Mouse (Mus musculus) CH12.LX (cell line): Measurements from ENCODE around the gene Jsrp1. TPM values are rescaled to one million over a fixed set of nuclear protein-coding genes. Genes with fewer than 3 reads are reported as not detected.
A peak's percentile ranks its signal among the peaks of the same experiment; 100 is the strongest.

Experiments
- DNase-seq: peaks from one replicate; pipeline ENCODE4 v3.0.0-alpha.2; 2013; ENCODE audit errors: extremely low read depth
- H3K27ac ChIP-seq: 2 replicates; pipeline ENCODE4 v1.5.1; 2012; ENCODE audit warnings: low read depth, mild to moderate bottlenecking, control low read depth, moderate library complexity; ENCODE audit not compliant: insufficient read depth
- H3K27me3 ChIP-seq: replicated peaks from 2 replicates; pipeline ENCODE3; 2012; ENCODE audit warnings: inconsistent platforms
- H3K36me3 ChIP-seq, 2 experiments: replicated peaks in 1 of 2; 2 replicates each; pipeline versions ENCODE3 to v1.6.1; 2012; ENCODE audit warnings: inconsistent platforms in 1 of 2, low read length in 1 of 2, mild to moderate bottlenecking in 1 of 2, mixed read lengths in 1 of 2, moderate library complexity in 1 of 2; ENCODE audit not compliant: control insufficient read depth in 1 of 2, insufficient read depth in 1 of 2
- H3K4me1 ChIP-seq, 2 experiments: 2 replicates each; pipeline ENCODE4 v1.6.1; 2012; ENCODE audit warnings: inconsistent platforms in 1 of 2, moderate library complexity in 1 of 2; ENCODE audit not compliant: insufficient read depth in 2 of 2, control insufficient read depth in 1 of 2
- H3K4me2 ChIP-seq: 2 replicates; pipeline ENCODE4 v1.6.1; 2012; ENCODE audit warnings: low read depth, mild to moderate bottlenecking, control low read depth; ENCODE audit not compliant: poor library complexity, insufficient read depth, severe bottlenecking
- H3K4me3 ChIP-seq, 3 experiments: fragments of 150-350 bp in 1 of 3; sonication (generic) in 1 of 3; replicated peaks in 1 of 3; 2 replicates each; pipeline versions ENCODE3 to v1.5.1; 2011 to 2012; ENCODE audit warnings: low read depth in 2 of 3, low read length in 2 of 3, mild to moderate bottlenecking in 2 of 3, moderate library complexity in 2 of 3, control low read depth in 1 of 3, improper control_type of control experiment in 1 of 3, inconsistent platforms in 1 of 3, mixed read lengths in 1 of 3; ENCODE audit not compliant: poor library complexity in 1 of 3
- H3K79me2 ChIP-seq: replicated peaks from 2 replicates; pipeline ENCODE4 v1.6.1; 2012; ENCODE audit warnings: mild to moderate bottlenecking, moderate library complexity; ENCODE audit not compliant: control insufficient read depth, poor library complexity, insufficient read depth, severe bottlenecking; ENCODE audit errors: extremely low read depth
- H3K9ac ChIP-seq: 2 replicates; pipeline ENCODE4 v1.6.1; 2012; ENCODE audit warnings: low read depth, mild to moderate bottlenecking, control low read depth, moderate library complexity; ENCODE audit not compliant: insufficient read depth
- H3K9me3 ChIP-seq: replicated peaks from 2 replicates; pipeline ENCODE3; 2012; ENCODE audit warnings: low read length, inconsistent platforms, mixed read lengths
- BHLHE40 ChIP-seq: IDR thresholded peaks from 2 replicates; pipeline ENCODE4 v1.6.1; 2011; ENCODE audit warnings: mild to moderate bottlenecking, low read depth, low read length, improper control_type of control experiment
- CTCF ChIP-seq, 2 experiments: IDR thresholded peaks in 1 of 2; conservative IDR thresholded peaks in 1 of 2; 2 replicates each; pipeline ENCODE4 v1.5.1; 2011 to 2012; ENCODE audit warnings: low read depth in 2 of 2, low read length in 2 of 2, improper control_type of control experiment in 1 of 2, inconsistent platforms in 1 of 2, mild to moderate bottlenecking in 1 of 2, moderate library complexity in 1 of 2
- ELF1 ChIP-seq: IDR thresholded peaks from 2 replicates; pipeline ENCODE4 v1.6.1; 2014; ENCODE audit warnings: low read depth, mild to moderate bottlenecking, inconsistent platforms, low read length, improper control_type of control experiment
- ETS1 ChIP-seq: conservative IDR thresholded peaks from 2 replicates; pipeline ENCODE4 v1.6.1; 2012; ENCODE audit warnings: low read depth, mild to moderate bottlenecking, inconsistent platforms, low read length, improper control_type of control experiment, moderate library complexity
- GABPA ChIP-seq: IDR thresholded peaks from 2 replicates; pipeline ENCODE4 v1.6.1; 2012; ENCODE audit warnings: low read depth, low read length, improper control_type of control experiment, inconsistent platforms; ENCODE audit not compliant: insufficient replicate concordance
- HCFC1 ChIP-seq: IDR thresholded peaks from 2 replicates; pipeline ENCODE4 v1.6.1; 2012; ENCODE audit warnings: low read depth, mild to moderate bottlenecking, inconsistent platforms, low read length, improper control_type of control experiment
- IRF4 ChIP-seq: IDR thresholded peaks from 2 replicates; pipeline ENCODE4 v1.6.1; 2014; ENCODE audit warnings: low read depth, mild to moderate bottlenecking, inconsistent platforms, low read length, improper control_type of control experiment
- JUN ChIP-seq: IDR thresholded peaks from 2 replicates; pipeline ENCODE4 v1.6.1; 2011; ENCODE audit warnings: low read depth, mild to moderate bottlenecking, low read length, improper control_type of control experiment, moderate library complexity; ENCODE audit not compliant: insufficient read depth
- JUND ChIP-seq: conservative IDR thresholded peaks from 2 replicates; pipeline ENCODE4 v1.6.1; 2011; ENCODE audit warnings: low read depth, low read length, improper control_type of control experiment
- KAT2A ChIP-seq: IDR thresholded peaks from 2 replicates; pipeline ENCODE4 v1.6.1; 2012; ENCODE audit warnings: low read length, improper control_type of control experiment, inconsistent platforms; ENCODE audit not compliant: insufficient replicate concordance
- MAZ ChIP-seq: IDR thresholded peaks from 2 replicates; pipeline ENCODE4 v1.6.1; 2012; ENCODE audit warnings: low read depth, mild to moderate bottlenecking, inconsistent platforms, low read length, improper control_type of control experiment, moderate library complexity
- MEF2A ChIP-seq: IDR thresholded peaks from 2 replicates; pipeline ENCODE4 v1.6.1; 2014; ENCODE audit warnings: low read depth, mild to moderate bottlenecking, inconsistent platforms, low read length, improper control_type of control experiment, borderline replicate concordance
- MXI1 ChIP-seq: IDR thresholded peaks from 2 replicates; pipeline ENCODE4 v1.6.1; 2011; ENCODE audit warnings: mild to moderate bottlenecking, low read depth, low read length, improper control_type of control experiment
- MYC ChIP-seq: IDR thresholded peaks from 2 replicates; pipeline ENCODE4 v1.6.1; 2011; ENCODE audit warnings: low read depth, mild to moderate bottlenecking, improper control_type of control experiment, low read length
- PAX5 ChIP-seq: IDR thresholded peaks from 2 replicates; pipeline ENCODE4 v1.6.1; 2012; ENCODE audit warnings: low read length, inconsistent platforms, mixed read lengths
- POLR2A ChIP-seq: IDR thresholded peaks from 2 replicates; pipeline ENCODE4 v1.6.1; 2011; ENCODE audit warnings: low read depth, mild to moderate bottlenecking, improper control_type of control experiment, low read length
- POLR2AphosphoS2 ChIP-seq: IDR thresholded peaks from 2 replicates; pipeline ENCODE4 v1.6.1; 2011; ENCODE audit warnings: low read depth, low read length, improper control_type of control experiment
- RAD21 ChIP-seq: IDR thresholded peaks from 2 replicates; pipeline ENCODE4 v1.6.1; 2011; ENCODE audit warnings: low read depth, mild to moderate bottlenecking, low read length, improper control_type of control experiment, moderate library complexity
- RCOR1 ChIP-seq: conservative IDR thresholded peaks from 2 replicates; pipeline ENCODE4 v1.6.1; 2012; ENCODE audit warnings: low read depth, mild to moderate bottlenecking, inconsistent platforms, low read length, improper control_type of control experiment
- SMC3 ChIP-seq: IDR thresholded peaks from 2 replicates; pipeline ENCODE4 v1.6.1; 2011; ENCODE audit warnings: low read depth, low read length, improper control_type of control experiment
- TCF12 ChIP-seq: IDR thresholded peaks from 2 replicates; pipeline ENCODE4 v1.6.1; 2014; ENCODE audit warnings: low read depth, mild to moderate bottlenecking, inconsistent platforms, low read length, improper control_type of control experiment
- UBTF ChIP-seq: IDR thresholded peaks from 2 replicates; pipeline ENCODE4 v1.6.1; 2012; ENCODE audit warnings: low read depth, mild to moderate bottlenecking, inconsistent platforms, low read length, improper control_type of control experiment, moderate library complexity
- USF1 ChIP-seq: IDR thresholded peaks from 2 replicates; pipeline ENCODE4 v1.6.1; 2014; ENCODE audit warnings: low read depth, mild to moderate bottlenecking, inconsistent platforms, low read length, improper control_type of control experiment
- USF2 ChIP-seq: conservative IDR thresholded peaks from 2 replicates; pipeline ENCODE4 v1.6.1; 2011; ENCODE audit warnings: low read depth, low read length, improper control_type of control experiment
- ZC3H11A ChIP-seq: IDR thresholded peaks from 2 replicates; pipeline ENCODE4 v1.6.1; 2012; ENCODE audit warnings: low read depth, mild to moderate bottlenecking, inconsistent platforms, low read length, improper control_type of control experiment
- ZKSCAN1 ChIP-seq: IDR thresholded peaks from 2 replicates; pipeline ENCODE4 v1.6.1; 2012; ENCODE audit warnings: low read depth, inconsistent platforms, low read length, improper control_type of control experiment, borderline replicate concordance
- ZMIZ1 ChIP-seq: IDR thresholded peaks from 2 replicates; pipeline ENCODE4 v1.6.1; 2012; ENCODE audit warnings: low read depth, mild to moderate bottlenecking, inconsistent platforms, low read length, improper control_type of control experiment
- ZNF384 ChIP-seq: IDR thresholded peaks from 2 replicates; pipeline ENCODE4 v1.6.1; 2012; ENCODE audit warnings: low read depth, low read length, improper control_type of control experiment, inconsistent platforms
- dilution Hi-C: fragments of 300-500 bp; cut with MboI; formaldehyde crosslinking; loops from 2 replicates; pipeline ENCODE4 v1.14.3; 2020; ENCODE audit warnings: low sequenced_read_pairs; ENCODE audit not compliant: extremely low pct_unique_long_range_greater_than_20kb, extremely low pct_ligation_motif_present
- in situ Hi-C: fragments of 300-500 bp; cut with MboI; formaldehyde crosslinking; loops from 3 replicates; pipeline ENCODE4 v1.14.3; 2019; ENCODE audit warnings: low sequenced_read_pairs, low pct_ligation_motif_present, low pct_unique_long_range_greater_than_20kb, mixed read lengths
- polyA plus RNA-seq: library from polyadenylated mRNA; unstranded; fragments of >175 nt; gene quantifications from 2 replicates; pipeline ENCODE4 v1.2.1, GENCODE M21; 2012; ENCODE audit warnings: low read depth; ENCODE audit not compliant: insufficient read length
- total RNA-seq, 2 experiments: library from RNA; depleted of rRNA; stranded (reverse); fragments of 300-350 nt in 1 of 2; fragments of >200 nt in 1 of 2; gene quantifications; 2 replicates each; pipeline ENCODE4 v1.2.3; 2012 to 2014

The Jsrp1 gene
- total and polyA plus RNA-seq, 3 experiments = 0.35 to 1.1 (median 0.72) TPM

GRCm38 (mm10) chr10:80848571-80848970, 35.3 kb upstream of the Jsrp1 start:
- H3K27me3 ChIP-seq = peaks cover 19% of the 10 kb centered on the region
- in situ Hi-C loops (no loop called here), dilution Hi-C loops (no loop called here)
- H3K9ac ChIP-seq = no peak overlapping the region
- H3K4me2 ChIP-seq = no peak overlapping the region
- DNase-seq = peak; percentile 88
- TF ChIP-seq MYC = no peak
- no peak for TF ChIP-seq BHLHE40
- no peak for TF ChIP-seq ZKSCAN1
- no peak for TF ChIP-seq UBTF
- TF ChIP-seq ETS1 = no peak
- TF ChIP-seq KAT2A = no peak
- no peak for TF ChIP-seq MEF2A
- no peak for TF ChIP-seq ZNF384
- no peak for TF ChIP-seq CTCF (conservative IDR thresholded peaks at IDR 0.05 in 1 of 2, IDR thresholded peaks at IDR 0.05 in 1 of 2; ENCODE audit: low read depth in 2 of 2, low read length in 2 of 2)
- TF ChIP-seq MAZ = no peak
- TF ChIP-seq ELF1 = no peak
- no peak for TF ChIP-seq USF1
- no peak for TF ChIP-seq RCOR1
- TF ChIP-seq SMC3 = no peak
- H3K27ac ChIP-seq = no peak overlapping the region
- H3K79me2 ChIP-seq = no peaks in the 10 kb centered on the region
- H3K4me1 ChIP-seq = peaks cover 6 to 22% of the 10 kb centered on the region in 2 experiments
- H3K9me3 ChIP-seq = no peaks in the 10 kb centered on the region
- H3K36me3 ChIP-seq = peaks cover 20 to 43% of the 10 kb centered on the region in 2 experiments
- H3K4me3 ChIP-seq = no peak overlapping the region

- dilution Hi-C loops (no loop called here), in situ Hi-C loops (no loop called here)
- no peaks in the 10 kb centered on the region for H3K9me3 ChIP-seq
- no peak overlapping the region for H3K4me3 ChIP-seq
- H3K4me1 ChIP-seq = peaks cover 6 to 19% of the 10 kb centered on the region in 2 experiments
- H3K36me3 ChIP-seq = peaks cover 0 to 17% of the 10 kb centered on the region in 2 experiments
- no peak overlapping the region for H3K27ac ChIP-seq
- peaks cover 43% of the 10 kb centered on the region for H3K27me3 ChIP-seq
- TF ChIP-seq ZKSCAN1 = no peak
- TF ChIP-seq ZNF384 = no peak
- no peak for TF ChIP-seq ZC3H11A
- no peak for TF ChIP-seq POLR2AphosphoS2
- TF ChIP-seq TCF12 = no peak
- no peak for TF ChIP-seq HCFC1
- TF ChIP-seq MYC = no peak
- no peak for TF ChIP-seq JUND
- TF ChIP-seq POLR2A = no peak
- no peak for TF ChIP-seq ZMIZ1
- TF ChIP-seq GABPA = no peak
- TF ChIP-seq BHLHE40 = no peak
- no peak for TF ChIP-seq MXI1
- TF ChIP-seq RCOR1 = no peak
- TF ChIP-seq PAX5 = no peak
- TF ChIP-seq JUN = no peak
- no peak for TF ChIP-seq IRF4
- TF ChIP-seq USF2 = no peak
- no peak for TF ChIP-seq ETS1
- TF ChIP-seq RAD21 = no peak
- no peak overlapping the region for H3K4me2 ChIP-seq
- no peak overlapping the region for H3K9ac ChIP-seq
- H3K79me2 ChIP-seq = no peaks in the 10 kb centered on the region
- no peak for DNase-seq
Measured at GRCm38 (mm10) chr10:80845732-80846131, 32.4 kb upstream of the Jsrp1 start.
